Mouse (Mus musculus) c-Kit-negative CD71-positive TER-119-positive erythroid progenitor cells, embryonic 14.5 days (primary cell): Measurements from ENCODE around the gene Cox8a.

Experiments
- DNase-seq: peaks from one replicate; pipeline ENCODE4 v3.0.0-alpha.2; 2013; ENCODE audit warnings: low read depth, low spot score

Gene Cox8a

GRCm38 (mm10) chr19:7223488-7223887, 6.1 kb upstream of the Cox8a start:
- no peak for DNase-seq

DNA sequence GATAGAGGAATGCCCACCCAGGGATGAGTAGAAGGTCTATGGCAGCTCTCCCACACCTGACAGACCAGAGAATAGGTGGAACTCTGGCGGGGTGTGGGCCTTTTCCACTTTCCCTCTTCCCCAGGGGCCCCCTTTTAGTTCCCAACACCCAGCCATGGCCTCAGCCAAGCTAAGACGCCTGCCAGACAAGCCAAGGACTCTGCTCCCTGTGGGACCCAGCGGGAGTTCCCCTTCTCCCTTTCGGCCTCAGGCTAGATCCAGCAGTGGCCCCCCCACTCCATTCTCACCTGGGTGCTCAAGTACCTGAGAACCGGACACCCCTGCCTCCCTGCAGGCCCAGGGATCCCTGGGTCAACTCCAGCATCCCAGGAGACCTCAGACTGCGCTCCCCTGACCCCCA, 4.8 kb upstream of the Cox8a start:
- no peak for DNase-seq

GRCm38 (mm10) chr19:7218753-7219152, 1.3 kb upstream of the Cox8a start:
- DNase-seq, result no peak

- DNase-seq, result no peak
These were observed 481 bp upstream of the Cox8a start for GRCm38 (mm10) chr19:7217926-7218267.

DNA sequence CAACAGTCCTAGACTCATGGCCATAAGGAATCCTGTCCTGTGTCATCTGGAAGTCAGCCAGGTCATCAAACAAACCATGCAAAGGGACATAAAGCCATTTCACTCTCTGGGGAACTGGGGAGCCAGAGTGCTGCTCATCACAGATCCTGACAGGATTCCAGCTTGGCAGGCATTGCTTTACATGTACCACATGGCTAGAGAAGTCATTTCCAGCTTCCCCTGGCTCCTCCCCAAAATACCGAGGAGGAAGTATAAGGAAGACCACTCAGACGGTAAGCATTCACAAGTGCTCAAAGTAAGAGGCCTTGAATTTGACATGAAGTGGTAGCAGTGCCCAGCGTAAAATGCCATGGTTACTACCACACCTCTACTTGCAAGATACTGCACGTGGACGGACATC, 2.9 kb downstream of the Cox8a start:
- no peak for DNase-seq

- no peak for DNase-seq
These were observed 4.4 kb downstream of the Cox8a start for GRCm38 (mm10) chr19:7213010-7213409.

DNA sequence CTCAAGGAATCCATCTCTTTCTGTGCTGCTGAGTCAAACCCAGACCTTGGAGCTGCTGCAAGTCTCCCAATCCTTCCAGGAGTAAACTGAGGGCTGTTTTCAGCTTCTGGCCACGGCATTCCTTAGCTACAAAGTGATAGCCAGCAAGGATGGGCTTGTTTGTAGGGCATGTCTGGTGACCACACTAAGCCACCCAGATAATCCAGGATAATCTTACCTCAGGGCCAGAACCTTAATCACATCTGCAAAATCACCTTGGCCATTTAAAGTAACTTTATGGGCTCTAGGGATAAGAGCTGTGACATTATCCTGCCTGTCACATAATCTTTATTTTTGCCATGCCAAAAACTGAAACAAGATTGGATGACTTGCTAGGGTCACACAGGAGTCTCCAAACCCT, 5.2 kb downstream of the Cox8a start:
- DNase-seq, result no peak

GRCm38 (mm10) chr19:7209907-7210646, 7.3 kb downstream of the Cox8a start:
- no peak for DNase-seq

GRCm38 (mm10) chr19:7205753-7206736, 11.4 kb downstream of the Cox8a start, which contains the start of gene Otub1:
Gene Otub1 (minus strand): TSS chr19:7206316.
- DNase-seq, result peak; percentile 88

- no peak for DNase-seq
These were observed 12.1 kb downstream of the Cox8a start for GRCm38 (mm10) chr19:7205326-7205725.

GRCm38 (mm10) chr19:7204898-7205297, 12.5 kb downstream of the Cox8a start:
- DNase-seq, result no peak

DNA sequence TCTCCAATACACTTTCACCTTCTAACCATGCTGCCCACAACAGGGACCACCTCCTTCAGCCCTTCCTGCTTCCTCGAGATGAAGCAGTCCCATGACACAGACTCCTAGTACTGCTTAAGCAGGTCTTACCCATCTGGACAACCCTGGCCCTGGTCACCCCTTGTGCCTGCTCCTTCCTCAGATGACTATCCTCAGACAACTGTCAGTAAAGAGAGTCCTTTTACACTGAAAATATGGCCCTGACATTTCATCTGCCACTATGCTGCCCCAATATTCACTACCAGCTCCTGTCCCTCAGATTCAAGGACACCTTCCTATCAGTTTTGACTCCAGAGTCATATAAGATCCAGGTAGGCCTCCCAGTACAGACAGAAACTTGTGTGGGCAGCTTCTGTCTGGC, 17.0 kb downstream of the Cox8a start:
- no peak for DNase-seq

- no peak for DNase-seq
These were observed 18.3 kb downstream of the Cox8a start for GRCm38 (mm10) chr19:7199089-7199488.

DNA sequence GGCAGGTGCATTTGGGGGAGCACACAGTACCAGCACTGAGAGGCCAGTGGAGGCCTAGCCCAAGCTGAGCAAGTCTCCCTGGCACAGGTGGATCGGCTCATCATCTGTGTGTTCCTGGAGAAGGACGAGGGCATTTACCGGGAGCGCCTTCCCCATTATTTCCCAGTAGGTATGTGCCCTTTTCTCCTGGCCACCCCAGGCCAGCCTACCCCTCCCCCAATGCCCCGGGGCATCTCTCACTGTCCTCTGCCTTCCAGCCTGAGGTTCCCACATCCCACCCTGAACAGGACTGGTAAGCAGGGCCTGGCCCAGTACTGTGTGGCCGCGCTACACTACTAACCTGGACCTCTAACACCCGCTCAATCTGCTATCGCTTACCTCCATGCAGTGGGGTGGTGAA, 20.0 kb downstream of the Cox8a start:
- no peak for DNase-seq

- no peak for DNase-seq
These were observed 20.6 kb downstream of the Cox8a start for GRCm38 (mm10) chr19:7196741-7197270.

GRCm38 (mm10) chr19:7195900-7196728, 21.3 kb downstream of the Cox8a start:
- peak; percentile 25 for DNase-seq

DNA sequence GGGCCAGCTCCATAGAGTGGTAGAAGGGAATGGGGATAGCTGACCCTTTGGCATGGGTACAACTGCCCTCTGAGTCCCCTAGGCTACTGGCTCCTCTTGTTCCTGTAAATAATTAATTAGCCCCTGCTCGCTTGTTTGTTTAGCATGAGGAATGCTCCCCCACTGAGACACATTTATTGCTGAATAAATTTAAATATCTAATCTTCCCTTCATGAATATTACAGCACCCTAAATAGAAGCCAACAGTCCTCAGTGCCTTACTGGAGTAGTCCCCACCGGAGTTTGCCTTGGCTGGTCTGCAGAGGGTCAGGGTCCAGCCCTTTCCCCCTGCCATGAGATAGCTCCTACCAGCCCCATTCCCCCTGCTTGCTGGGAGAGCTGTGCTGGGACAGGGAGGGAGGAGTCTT, 24.9 kb downstream of the Cox8a start:
- DNase-seq, result no peak

- no peak for DNase-seq
These were observed 25.8 kb downstream of the Cox8a start for GRCm38 (mm10) chr19:7191639-7192038.

GRCm38 (mm10) chr19:7190986-7191385, 26.4 kb downstream of the Cox8a start:
- DNase-seq, result no peak

DNA sequence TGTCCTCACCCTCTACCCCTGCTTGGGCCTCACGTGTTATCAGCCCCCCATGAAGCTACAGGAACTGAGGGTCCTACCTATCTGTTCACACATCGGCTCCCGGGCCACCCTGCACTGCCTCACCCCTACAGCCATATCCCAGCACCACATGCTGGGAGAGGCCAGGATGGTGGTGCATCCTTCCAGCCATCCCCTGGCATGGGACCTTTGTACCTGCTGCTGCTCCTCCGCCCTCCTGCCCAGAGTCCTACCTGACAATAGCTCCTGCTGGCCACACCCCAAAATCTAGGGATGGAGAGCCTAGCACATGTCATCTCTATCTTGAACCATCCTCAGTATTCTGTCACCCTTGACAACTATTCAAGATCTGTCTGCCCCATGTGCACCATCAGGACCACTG, 28.4 kb downstream of the Cox8a start:
- DNase-seq, result no peak

DNA sequence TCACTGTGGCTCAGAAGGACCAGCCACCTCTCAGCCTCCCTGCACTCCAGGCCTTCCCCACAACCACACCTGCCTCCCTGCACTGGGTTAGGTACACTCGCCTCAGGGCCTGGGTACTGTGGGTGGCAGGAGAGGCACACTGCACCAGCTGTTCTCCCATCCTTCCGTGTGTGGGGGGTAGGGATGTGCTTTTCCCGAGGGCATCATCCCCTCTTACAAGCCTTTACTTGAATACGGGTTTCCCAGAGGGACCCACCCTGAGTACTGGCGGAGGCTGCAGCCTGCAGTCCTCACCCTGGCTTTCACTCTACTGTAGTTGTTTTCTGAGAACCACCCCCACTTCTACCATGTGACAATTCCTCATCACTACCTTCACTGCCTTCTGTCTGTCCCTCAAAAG, 30.3 kb downstream of the Cox8a start:
- no peak for DNase-seq
